Comparison of ENCODE assay signal across 19 mouse cellular contexts in the genomic region with DNA sequence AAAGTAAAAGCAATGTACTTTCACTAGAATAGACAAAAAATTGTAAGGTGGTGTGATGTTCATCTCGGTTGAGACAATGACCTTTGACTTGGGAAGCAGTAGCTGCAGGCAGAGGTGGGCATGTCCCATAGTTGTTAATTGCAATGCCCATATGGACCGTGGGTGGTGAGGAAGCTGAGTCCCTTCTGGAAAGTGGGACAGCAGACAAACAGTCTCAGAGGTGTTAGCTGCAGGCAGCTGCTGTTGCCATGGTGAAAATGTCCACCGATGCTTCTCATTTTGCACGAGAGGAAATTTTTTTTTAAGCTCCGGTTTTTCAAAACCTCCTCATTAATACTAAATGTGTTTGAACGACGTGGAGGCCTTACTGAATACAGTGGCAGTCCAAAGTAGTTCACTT. TPM values are rescaled to one million over a fixed set of nuclear protein-coding genes. Genes with fewer than 3 reads are reported as not detected.
DNase-seq lines count a peak whose midpoint lies in the region; ATAC-seq and TF ChIP-seq lines count a peak whose summit lies in the region.
"Had no signal": no experiment of that assay in that cellular context is flagged by ENCODE, and none has a peak within 500 bp of the region (broad histone marks: within the 10 kb centered on the region; RNA-seq: fewer than 3 reads in every experiment).

No protein-coding gene starts in this region.

- no peak for TF ChIP-seq CTCF in cortical plate, adult 2 months (IDR thresholded peaks at IDR 0.05; ENCODE audit: extremely low read depth, insufficient read depth, low read length)
- no peak for TF ChIP-seq CTCF in midbrain, postnatal 0 days (IDR thresholded peaks at IDR 0.05)

- H3K36me3 ChIP-seq in heart, embryonic 10.5 days: no peaks in the 10 kb centered on the region
- H3K36me3 ChIP-seq in midbrain, postnatal 0 days (ENCODE audit: insufficient read depth, low read length): no peaks in the 10 kb centered on the region
- H3K36me3 ChIP-seq: embryonic facial prominence, embryonic 12.5 days had no signal

- peak; percentile 39 for DNase-seq in heart, embryonic 10.5 days (ENCODE audit: low spot score)
- no peak for DNase-seq in heart, adult 11 months
- peak; percentile 83 for DNase-seq in layer of hippocampus, adult 9-11 months
- DNase-seq in midbrain, postnatal 0 days (ENCODE audit: low spot score): peak; percentile 20
- no peak for DNase-seq in embryo, embryonic 10 days (ENCODE audit: low spot score)
- DNase-seq in cerebellum, adult 11 months: no peak
- DNase-seq in cerebellum, adult 8-10 months: no peak
- DNase-seq: adrenal gland, postnatal 25 days; B cell, adult 2 months; cerebellum, adult 11-12 months; heart, adult 2 months; heart, postnatal 36 days; kidney, postnatal 36 days; liver; lung, embryonic 14.5 days had no signal

- ATAC-seq in midbrain, postnatal 0 days (ENCODE audit: low FRiP score): no peak
- ATAC-seq: intestine, postnatal 0 days had no signal

- no peak for TF ChIP-seq POLR2A in cortical plate, adult 2 months (IDR thresholded peaks at IDR 0.05; ENCODE audit: extremely low read depth, insufficient read depth, low read length)

- no peak overlapping the region for H3K9ac ChIP-seq in midbrain, postnatal 0 days (replicated peaks; ENCODE audit: low read length, poor library complexity, severe bottlenecking)
- H3K9ac ChIP-seq: embryonic facial prominence, embryonic 12.5 days; lung, embryonic 14.5 days had no signal

- H3K4me2 ChIP-seq in midbrain, postnatal 0 days (ENCODE audit: low read depth, low read length, poor library complexity, severe bottlenecking): no peak overlapping the region
- H3K4me2 ChIP-seq: embryonic facial prominence, embryonic 12.5 days; lung, embryonic 14.5 days had no signal

- no peaks in the 10 kb centered on the region for H3K9me3 ChIP-seq in heart, embryonic 10.5 days
- H3K9me3 ChIP-seq in midbrain, postnatal 0 days (ENCODE audit: low read length): no peaks in the 10 kb centered on the region
- H3K9me3 ChIP-seq: embryonic facial prominence, embryonic 12.5 days had no signal

- peaks cover 9% of the 10 kb centered on the region for H3K4me1 ChIP-seq in heart, embryonic 10.5 days
- peaks cover 21% of the 10 kb centered on the region for H3K4me1 ChIP-seq in cortical plate, adult 2 months (ENCODE audit: control insufficient read depth, insufficient read depth, low read length)
- peaks cover 2% of the 10 kb centered on the region; the same call in 1 of the 2 replicates for H3K4me1 ChIP-seq in midbrain, postnatal 0 days (ENCODE audit: insufficient read depth, low read length)

- no peak overlapping the region for H3K27ac ChIP-seq in heart, embryonic 10.5 days
- H3K27ac ChIP-seq in cortical plate, adult 2 months (ENCODE audit: insufficient read depth, low read length): peak overlapping the region; percentile 20; the same call in 1 of the 2 replicates
- peak overlapping the region; percentile 51; the same call in 1 of the 2 replicates for H3K27ac ChIP-seq in midbrain, postnatal 0 days (ENCODE audit: low read depth, low read length)
- H3K27ac ChIP-seq: embryonic facial prominence, embryonic 12.5 days; heart, adult 2 months had no signal

- WGBS in heart, embryonic 10.5 days: 67% methylated on average over 7 of the region's 7 CpGs
- WGBS in midbrain, postnatal 0 days: 21% methylated on average over 7 of the region's 7 CpGs

- H3K4me3 ChIP-seq in heart, embryonic 10.5 days: no peak overlapping the region
- H3K4me3 ChIP-seq in cortical plate, adult 2 months (ENCODE audit: insufficient read depth, low read length): no peak overlapping the region
- H3K4me3 ChIP-seq in midbrain, postnatal 0 days (ENCODE audit: low read depth, low read length): no peak overlapping the region
- H3K4me3 ChIP-seq: embryonic facial prominence, embryonic 12.5 days; heart, adult 2 months had no signal

- H3K27me3 ChIP-seq in heart, embryonic 10.5 days (ENCODE audit: insufficient read depth, poor library complexity, severe bottlenecking): no peaks in the 10 kb centered on the region
- H3K27me3 ChIP-seq in midbrain, postnatal 0 days (ENCODE audit: insufficient read depth, low read length): no peaks in the 10 kb centered on the region
- H3K27me3 ChIP-seq: embryonic facial prominence, embryonic 12.5 days had no signal

RNA-seq across cellular contexts. Expression of gene Mapk10, which starts 36.5 kb away (rescaled TPM):
- 0.10 and 0.29 TPM in 2 replicates for polyA plus RNA-seq in heart, embryonic 10.5 days (2016; fragmentation: Nextera tagmentation; extraction: Ambion mirVana)
- polyA plus RNA-seq in cortical plate, adult 2 months (2012; rRNA removed): 199 and 210 TPM in 2 replicates
- 35.8 and 46.6 TPM in 2 replicates for total RNA-seq in midbrain, postnatal 0 days (2014; rRNA removed)
- polyA plus RNA-seq in midbrain, postnatal 0 days (2015; fragmentation: Nextera tagmentation; extraction: Ambion mirVana): 99.8 and 110 TPM in 2 replicates
- total RNA-seq: megakaryocyte, adult 5-6 weeks had no signal

Comparison
In these comparisons a context has a peak if more than half of its experiments do, and no peak if none do; other contexts are left out.
1. DNase-seq: peak in heart, embryonic 10.5 days (single experiment), layer of hippocampus, adult 9-11 months (single experiment) and midbrain, postnatal 0 days (single experiment); none in heart, adult 11 months (single experiment), embryo, embryonic 10 days (single experiment), cerebellum, adult 11 months (single experiment) and cerebellum, adult 8-10 months (single experiment).
2. RNA of gene Mapk10, which starts 36.5 kb away (polyA plus RNA-seq): 199 to 210 TPM in cortical plate, adult 2 months and 99.8 to 110 TPM in midbrain, postnatal 0 days; 0.10 to 0.29 TPM in heart, embryonic 10.5 days; every median in the first group is over 10 times any median in the second.